Mouse (Mus musculus): Measurements from ENCODE around the gene Zbtb18. TPM values are rescaled to one million over a fixed set of nuclear protein-coding genes. Genes with fewer than 3 reads are reported as not detected.

The Zbtb18 gene
- 57.0 TPM for polyA plus RNA-seq (2021)

GRCm38 (mm10) chr1:177442196-177442808 lies at the start of gene Zbtb18:
Zbtb18 (plus strand) TSS chr1:177442351.
- ATAC-seq (peak; percentile 9), DNase-seq (ENCODE audit: low read depth, low spot score) (no peak)
- in situ Hi-C loops (cut with MboI; ENCODE audit: low pct_unique_long_range_greater_than_20kb) = loop anchor here (5.0 to 10.0 kb wide), 2 partner anchors 242 to 245 kb away; no protein-coding TSS in a partner anchor
- ChIA-PET CTCF (interaction anchor here (0.9 kb wide), 1 partner anchor 10 kb away, joined by 3 read pairs; no protein-coding TSS in a partner anchor), POLR2A (interaction anchor here (0.6 to 1.4 kb wide), 2 partner anchors 17 to 181 kb away, joined by 3 to 5 read pairs; no protein-coding TSS in a partner anchor)
- TF ChIP-seq CTCF (IDR thresholded peaks at IDR 0.05) = no peak
- no peaks in the 10 kb centered on the region for H3K27me3 ChIP-seq

GRCm38 (mm10) chr1:177397455-177397854 lies 44.7 kb upstream of the Zbtb18 start:
- no peak for ATAC-seq
- TF ChIP-seq CTCF (IDR thresholded peaks at IDR 0.05) = no peak

GRCm38 (mm10) chr1:177405170-177405569 lies 37.0 kb upstream of the Zbtb18 start:
- POLR2A ChIA-PET = no interaction called here
- CTCF ChIA-PET = no interaction called here
- no peak for TF ChIP-seq CTCF (IDR thresholded peaks at IDR 0.05)
- in situ Hi-C loops (cut with MboI; ENCODE audit: low pct_unique_long_range_greater_than_20kb) = loop anchor here (25.0 kb wide), 1 partner anchor 518 kb away; no protein-coding TSS in a partner anchor
- DNase-seq (ENCODE audit: low read depth, low spot score) (no peak), ATAC-seq (no peak)
- H3K27me3 ChIP-seq = peaks cover under 1% of the 10 kb centered on the region

More at GRCm38 (mm10) chr1:177397455-177397854, 44.7 kb upstream of the Zbtb18 start:
- in situ Hi-C loops (cut with MboI; ENCODE audit: low pct_unique_long_range_greater_than_20kb) = no loop called here
- no peak for DNase-seq (ENCODE audit: low read depth, low spot score)
- peaks cover 2% of the 10 kb centered on the region for H3K27me3 ChIP-seq
- CTCF ChIA-PET = interaction anchor here (0.8 to 2.1 kb wide), 2 partner anchors 17 to 18 kb away, joined by 3 to 8 read pairs; no protein-coding TSS in a partner anchor
- POLR2A ChIA-PET = no interaction called here

GRCm38 (mm10) chr1:177408690-177409089 lies 33.5 kb upstream of the Zbtb18 start:
- no peaks in the 10 kb centered on the region for H3K27me3 ChIP-seq
- peak; percentile 49 for TF ChIP-seq CTCF (IDR thresholded peaks at IDR 0.05)
- no peak for ATAC-seq
- ChIA-PET CTCF (interaction anchor here (0.6 to 1.3 kb wide), 2 partner anchors 12 to 30 kb away, joined by 3 read pairs; no protein-coding TSS in a partner anchor), POLR2A (no interaction called here)
- in situ Hi-C loops (cut with MboI; ENCODE audit: low pct_unique_long_range_greater_than_20kb) = loop anchor here (25.0 kb wide), 1 partner anchor 521 kb away; no protein-coding TSS in a partner anchor
- no peak for DNase-seq (ENCODE audit: low read depth, low spot score)

GRCm38 (mm10) chr1:177410769-177411348 lies 31.3 kb upstream of the Zbtb18 start:
- DNase-seq (ENCODE audit: low read depth, low spot score) = no peak
- POLR2A ChIA-PET = no interaction called here
- no peak for TF ChIP-seq CTCF (IDR thresholded peaks at IDR 0.05)

GRCm38 (mm10) chr1:177411359-177412358 lies 30.5 kb upstream of the Zbtb18 start:
- ChIA-PET POLR2A (no interaction called here), CTCF (interaction anchor here (1.6 kb wide), 1 partner anchor 15 kb away, joined by 3 read pairs; no protein-coding TSS in a partner anchor)
- DNase-seq (ENCODE audit: low read depth, low spot score) (no peak), ATAC-seq (no peak)
- no peaks in the 10 kb centered on the region for H3K27me3 ChIP-seq
- TF ChIP-seq CTCF (IDR thresholded peaks at IDR 0.05) = no peak
- in situ Hi-C loops (cut with MboI; ENCODE audit: low pct_unique_long_range_greater_than_20kb) = loop anchor here (10.0 to 25.0 kb wide), 2 partner anchors 273 to 524 kb away; no protein-coding TSS in a partner anchor

More at GRCm38 (mm10) chr1:177410769-177411348, 31.3 kb upstream of the Zbtb18 start:
- no peak for ATAC-seq
- H3K27me3 ChIP-seq = no peaks in the 10 kb centered on the region
- CTCF ChIA-PET = no interaction called here
- in situ Hi-C loops (cut with MboI; ENCODE audit: low pct_unique_long_range_greater_than_20kb) = loop anchor here (10.0 to 25.0 kb wide), 2 partner anchors 274 to 524 kb away; no protein-coding TSS in a partner anchor

- in situ Hi-C loops (cut with MboI; ENCODE audit: low pct_unique_long_range_greater_than_20kb) = loop anchor here (10.0 to 25.0 kb wide), 2 partner anchors 265 to 532 kb away; no protein-coding TSS in a partner anchor
- DNase-seq (ENCODE audit: low read depth, low spot score) = no peak
- POLR2A ChIA-PET = no interaction called here
- CTCF ChIA-PET = interaction anchor here (1.3 kb wide), 1 partner anchor 13 kb away, joined by 3 read pairs; no protein-coding TSS in a partner anchor
- ATAC-seq = no peak
- TF ChIP-seq CTCF (IDR thresholded peaks at IDR 0.05) = no peak
- H3K27me3 ChIP-seq = no peaks in the 10 kb centered on the region
Observed at GRCm38 (mm10) chr1:177419331-177419730, 22.8 kb upstream of the Zbtb18 start.

GRCm38 (mm10) chr1:177420126-177420525 lies 22.0 kb upstream of the Zbtb18 start:
- no peak for ATAC-seq
- DNase-seq (ENCODE audit: low read depth, low spot score) = no peak
- ChIA-PET POLR2A (interaction anchor here (0.7 kb wide), 1 partner anchor 169 kb away, joined by 5 read pairs; no protein-coding TSS in a partner anchor), CTCF (no interaction called here)
- H3K27me3 ChIP-seq = no peaks in the 10 kb centered on the region
- no peak for TF ChIP-seq CTCF (IDR thresholded peaks at IDR 0.05)
- in situ Hi-C loops (cut with MboI; ENCODE audit: low pct_unique_long_range_greater_than_20kb) = loop anchor here (25.0 kb wide), 1 partner anchor 533 kb away; no protein-coding TSS in a partner anchor

- no peak for DNase-seq (ENCODE audit: low read depth, low spot score)
- in situ Hi-C loops (cut with MboI; ENCODE audit: low pct_unique_long_range_greater_than_20kb) = no loop called here
- POLR2A ChIA-PET = no interaction called here
- TF ChIP-seq CTCF (IDR thresholded peaks at IDR 0.05) = no peak
- CTCF ChIA-PET = no interaction called here
- ATAC-seq = no peak
- H3K27me3 ChIP-seq = no peaks in the 10 kb centered on the region
Observed at GRCm38 (mm10) chr1:177427862-177428261, 14.3 kb upstream of the Zbtb18 start.

GRCm38 (mm10) chr1:177428338-177428737 lies 13.8 kb upstream of the Zbtb18 start:
- no peaks in the 10 kb centered on the region for H3K27me3 ChIP-seq
- no peak for TF ChIP-seq CTCF (IDR thresholded peaks at IDR 0.05)
- POLR2A ChIA-PET = no interaction called here
- CTCF ChIA-PET = no interaction called here
- DNase-seq (ENCODE audit: low read depth, low spot score) (no peak), ATAC-seq (no peak)
- in situ Hi-C loops (cut with MboI; ENCODE audit: low pct_unique_long_range_greater_than_20kb) = no loop called here

Measured in Patski (cell line).